Mouse (Mus musculus): Measurements from ENCODE around the gene Nrk.

- TF ChIP-seq TAL1 (IDR thresholded peaks at IDR 0.05; ENCODE audit: low read length) = no peak
- no peak for TF ChIP-seq GATA1 (IDR thresholded peaks at IDR 0.05; ENCODE audit: low read length)
These were observed 113.1 kb downstream of the Nrk start for GRCm38 (mm10) chrX:139027296-139027695.

Measured in erythroblast, embryonic 14.5 days (primary cell).